Mouse (Mus musculus) testis, adult 2 months (tissue): ENCODE data around the gene Thra.

Experiments
- CTCF ChIP-seq: fragments of 200-500 bp; IDR thresholded peaks from 2 replicates; pipeline ENCODE4 v1.5.1; 2012; ENCODE audit warnings: low read depth, mild to moderate bottlenecking, inconsistent platforms, low read length, moderate library complexity; ENCODE audit not compliant: control insufficient read depth, insufficient read depth, insufficient replicate concordance
- POLR2A ChIP-seq: fragments of 200-500 bp; IDR thresholded peaks from 2 replicates; pipeline ENCODE4 v1.6.1; 2012; ENCODE audit warnings: low read depth, mild to moderate bottlenecking, inconsistent platforms, low read length, moderate library complexity; ENCODE audit not compliant: control insufficient read depth

- TF ChIP-seq POLR2A (no peak), CTCF (no peak)
Observed at GRCm38 (mm10) chr11:98770096-98770975, 29.9 kb downstream of the Thra start.
